Mouse (Mus musculus): ENCODE data around the gene Gm45261. TPM values are rescaled to one million over a fixed set of nuclear protein-coding genes. Genes with fewer than 3 reads are reported as not detected.

Gm45261 gene
- polyA plus RNA-seq (2014; fragmentation: Nextera tagmentation; extraction: Ambion mirVana) = not detected in 2 replicates

DNA sequence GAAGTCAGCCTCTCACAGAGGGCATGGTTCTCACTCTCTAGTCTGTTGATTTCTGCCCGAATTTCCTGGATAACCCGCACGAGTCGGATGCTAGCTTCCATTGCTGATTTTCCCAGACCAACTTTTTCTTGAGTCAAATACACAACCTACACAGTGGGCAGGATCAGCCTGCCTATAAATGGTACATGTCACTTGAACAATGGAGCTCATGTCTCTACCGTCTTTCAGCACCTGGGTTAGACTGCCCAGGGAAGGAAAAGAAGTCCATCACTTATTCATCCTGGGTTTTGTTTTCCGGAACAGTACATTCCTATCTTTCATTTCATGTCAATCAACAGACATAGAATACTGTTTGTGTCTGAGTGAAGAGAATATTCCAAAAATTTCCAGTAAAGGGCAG is at the start of gene Gm45261:
Gm45261 (minus strand) TSS at position 101 of the 400 bp plus-strand sequence.
- ATAC-seq (replicated peaks; ENCODE audit: low FRiP score, low TSS enrichment, low read depth) = no peak
- Histone ChIP-seq H3K9me3 (ENCODE audit: control insufficient read depth, low read length) (no peaks in the 10 kb centered on the region), H3K4me3 (ENCODE audit: low read depth, low read length) (no peak within 1 kb of the TSS), H3K9ac (ENCODE audit: low read length) (no peak within 1 kb of the TSS), H3K4me1 (replicated peaks; ENCODE audit: control insufficient read depth, insufficient read depth, low read length) (no peaks in the 10 kb centered on the region), H3K36me3 (ENCODE audit: control insufficient read depth, insufficient read depth, low read length) (no peaks in the 10 kb centered on the region), H3K4me2 (ENCODE audit: low read length) (no peak within 1 kb of the TSS), H3K27ac (ENCODE audit: low read depth) (no peak within 1 kb of the TSS), H3K27me3 (replicated peaks; ENCODE audit: control insufficient read depth, insufficient read depth, low read length) (no peaks in the 10 kb centered on the region)
- DNase-seq (ENCODE audit: low spot score) = no peak
- 83% methylated on average over 6 of the region's 6 CpGs for WGBS

DNA sequence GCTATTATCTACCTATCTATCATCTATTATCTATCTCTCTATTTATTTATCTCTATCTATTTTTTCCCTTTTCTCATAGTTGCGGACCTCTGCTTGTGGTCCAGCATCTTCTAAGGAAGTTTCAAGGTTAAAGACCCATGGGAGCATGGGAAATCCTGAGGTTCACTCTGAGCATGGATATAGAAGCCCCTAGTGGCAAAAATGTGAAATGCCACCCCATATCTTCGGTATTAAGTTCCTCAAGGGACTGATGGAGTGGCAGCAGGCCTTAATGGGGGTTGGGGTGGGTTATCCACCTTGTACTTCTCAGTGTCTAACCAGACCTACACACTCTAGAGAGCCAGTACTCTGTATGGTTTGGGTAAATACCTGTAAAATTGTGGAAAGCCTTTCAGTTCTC is 43.5 kb upstream of the Gm45261 start:
- no peak overlapping the region for H3K27ac ChIP-seq (ENCODE audit: low read depth)
- no peaks in the 10 kb centered on the region for H3K36me3 ChIP-seq (ENCODE audit: control insufficient read depth, insufficient read depth, low read length)
- no peaks in the 10 kb centered on the region for H3K4me1 ChIP-seq (replicated peaks; ENCODE audit: control insufficient read depth, insufficient read depth, low read length)
- WGBS = 83% methylated on average over 2 of the region's 2 CpGs
- no peak overlapping the region for H3K4me2 ChIP-seq (ENCODE audit: low read length)
- no peak for DNase-seq (ENCODE audit: low spot score)
- H3K9ac ChIP-seq (ENCODE audit: low read length) = no peak overlapping the region
- H3K9me3 ChIP-seq (ENCODE audit: control insufficient read depth, low read length) = no peaks in the 10 kb centered on the region
- H3K27me3 ChIP-seq (replicated peaks; ENCODE audit: control insufficient read depth, insufficient read depth, low read length) = no peaks in the 10 kb centered on the region
- ATAC-seq (replicated peaks; ENCODE audit: low FRiP score, low TSS enrichment, low read depth) = no peak
- no peak overlapping the region for H3K4me3 ChIP-seq (ENCODE audit: low read depth, low read length)

DNA sequence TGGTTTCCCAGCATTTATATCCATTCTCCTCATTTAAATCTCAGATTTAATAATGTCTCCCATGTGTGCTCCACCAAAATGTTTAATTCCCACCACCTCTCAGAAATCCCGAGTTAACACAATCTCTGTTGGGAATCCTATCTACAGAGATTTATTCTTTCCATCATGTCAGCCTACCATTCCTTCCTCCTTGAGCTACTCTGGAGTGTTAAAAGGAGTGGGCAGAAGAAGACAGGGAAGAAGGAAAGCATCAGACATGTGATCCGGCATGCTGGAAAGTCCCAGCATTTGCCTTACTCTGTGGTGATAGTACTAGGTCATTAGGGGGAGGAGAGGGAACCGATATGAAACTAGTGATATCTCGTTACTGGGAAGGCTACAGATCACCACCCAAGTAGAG is 42.8 kb upstream of the Gm45261 start:
- Histone ChIP-seq H3K4me2 (ENCODE audit: low read length) (no peak overlapping the region), H3K9me3 (ENCODE audit: control insufficient read depth, low read length) (no peaks in the 10 kb centered on the region), H3K27ac (ENCODE audit: low read depth) (no peak overlapping the region), H3K27me3 (replicated peaks; ENCODE audit: control insufficient read depth, insufficient read depth, low read length) (no peaks in the 10 kb centered on the region), H3K36me3 (ENCODE audit: control insufficient read depth, insufficient read depth, low read length) (no peaks in the 10 kb centered on the region), H3K4me1 (replicated peaks; ENCODE audit: control insufficient read depth, insufficient read depth, low read length) (no peaks in the 10 kb centered on the region), H3K9ac (ENCODE audit: low read length) (no peak overlapping the region), H3K4me3 (ENCODE audit: low read depth, low read length) (no peak overlapping the region)
- ATAC-seq (replicated peaks; ENCODE audit: low FRiP score, low TSS enrichment, low read depth) (no peak), DNase-seq (ENCODE audit: low spot score) (no peak)
- 93% methylated on average over 4 of the region's 4 CpGs for WGBS

DNA sequence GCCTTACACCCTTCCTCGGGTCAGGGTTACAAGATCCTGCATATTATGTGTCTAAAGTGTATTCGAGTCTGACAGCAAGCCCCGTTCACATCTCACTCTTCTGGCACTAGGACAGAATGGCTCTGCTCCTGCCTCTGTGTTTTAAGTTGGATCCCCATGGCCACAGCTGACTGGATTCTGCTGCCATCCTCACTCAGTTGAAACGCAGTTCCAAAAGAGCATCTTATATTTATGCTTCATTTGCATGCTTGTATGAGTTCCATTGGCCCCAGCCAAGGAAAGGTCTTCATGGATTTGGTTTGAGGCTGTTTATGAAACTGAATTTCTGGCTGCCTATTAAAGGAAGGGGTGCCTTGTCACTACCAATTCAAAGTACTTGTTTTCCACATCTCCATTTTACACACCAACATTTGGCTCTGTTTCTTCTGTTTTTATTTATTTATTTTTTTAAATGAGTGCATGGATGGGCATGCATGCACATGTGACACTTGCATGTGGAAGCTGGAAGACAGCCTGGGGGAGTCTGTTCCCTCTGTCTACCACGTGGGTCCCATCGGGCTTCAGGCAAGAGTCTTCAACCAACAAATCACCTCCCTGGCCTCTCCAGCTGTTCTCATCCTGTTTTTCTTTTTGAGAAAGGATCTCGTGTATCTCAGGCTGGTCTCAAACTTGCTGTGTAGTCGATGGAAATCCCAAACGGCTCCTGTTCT is 41.4 kb upstream of the Gm45261 start:
- no peak overlapping the region for H3K27ac ChIP-seq (ENCODE audit: low read depth)
- H3K4me3 ChIP-seq (ENCODE audit: low read depth, low read length) = no peak overlapping the region
- WGBS = 84% methylated on average over 9 of the region's 9 CpGs
- no peak overlapping the region for H3K4me2 ChIP-seq (ENCODE audit: low read length)
- no peak overlapping the region for H3K9ac ChIP-seq (ENCODE audit: low read length)
- no peak for DNase-seq (ENCODE audit: low spot score)
- ATAC-seq (replicated peaks; ENCODE audit: low FRiP score, low TSS enrichment, low read depth) = no peak
- H3K36me3 ChIP-seq (ENCODE audit: control insufficient read depth, insufficient read depth, low read length) = no peaks in the 10 kb centered on the region
- H3K27me3 ChIP-seq (replicated peaks; ENCODE audit: control insufficient read depth, insufficient read depth, low read length) = no peaks in the 10 kb centered on the region
- H3K4me1 ChIP-seq (replicated peaks; ENCODE audit: control insufficient read depth, insufficient read depth, low read length) = no peaks in the 10 kb centered on the region
- no peaks in the 10 kb centered on the region for H3K9me3 ChIP-seq (ENCODE audit: control insufficient read depth, low read length)

DNA sequence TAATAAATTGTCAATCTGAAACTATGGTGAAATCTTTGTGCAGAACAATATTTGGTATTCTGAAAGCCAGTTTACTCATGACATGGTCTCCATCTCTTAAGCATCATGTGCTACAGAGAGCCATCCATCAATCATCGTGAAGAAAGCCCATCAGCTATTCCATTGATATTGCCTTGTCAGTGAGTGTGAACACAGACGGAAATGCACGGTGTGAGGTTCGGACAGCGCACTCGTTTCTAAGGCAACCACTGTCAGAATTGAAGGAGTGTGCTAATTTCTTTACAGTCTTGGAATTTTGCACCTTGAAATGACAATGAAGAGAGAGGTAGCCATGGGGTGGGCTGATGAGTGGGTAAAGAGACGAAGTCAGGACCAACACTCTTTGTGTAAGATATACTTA is 38.0 kb upstream of the Gm45261 start:
- H3K4me3 ChIP-seq (ENCODE audit: low read depth, low read length) = no peak overlapping the region
- H3K9me3 ChIP-seq (ENCODE audit: control insufficient read depth, low read length) = no peaks in the 10 kb centered on the region
- no peak overlapping the region for H3K27ac ChIP-seq (ENCODE audit: low read depth)
- no peak overlapping the region for H3K4me2 ChIP-seq (ENCODE audit: low read length)
- H3K4me1 ChIP-seq (replicated peaks; ENCODE audit: control insufficient read depth, insufficient read depth, low read length) = no peaks in the 10 kb centered on the region
- WGBS = 83% methylated on average over 7 of the region's 7 CpGs
- no peaks in the 10 kb centered on the region for H3K27me3 ChIP-seq (replicated peaks; ENCODE audit: control insufficient read depth, insufficient read depth, low read length)
- ATAC-seq (replicated peaks; ENCODE audit: low FRiP score, low TSS enrichment, low read depth) = no peak
- no peak overlapping the region for H3K9ac ChIP-seq (ENCODE audit: low read length)
- H3K36me3 ChIP-seq (ENCODE audit: control insufficient read depth, insufficient read depth, low read length) = no peaks in the 10 kb centered on the region
- DNase-seq (ENCODE audit: low spot score) = no peak

DNA sequence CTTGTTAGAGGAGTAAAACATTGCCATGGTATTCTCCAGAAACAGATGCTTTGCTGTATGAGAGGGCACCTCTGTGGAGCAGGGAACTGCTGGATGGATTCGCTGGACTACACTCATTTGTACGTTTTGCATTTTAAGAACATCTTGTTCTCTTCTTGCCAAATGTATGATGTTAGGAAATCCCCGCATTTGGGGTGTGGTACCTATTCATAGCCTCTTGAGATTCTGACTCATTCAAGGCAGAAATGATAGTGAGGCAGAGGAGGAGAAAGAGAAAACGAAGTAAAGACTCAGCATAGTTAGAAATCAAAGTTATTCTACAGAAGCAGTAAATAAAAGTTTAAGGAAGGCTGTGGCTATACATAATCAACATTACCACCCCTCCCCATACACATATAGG is 35.1 kb upstream of the Gm45261 start:
- no peaks in the 10 kb centered on the region for H3K4me1 ChIP-seq (replicated peaks; ENCODE audit: control insufficient read depth, insufficient read depth, low read length)
- no peaks in the 10 kb centered on the region for H3K9me3 ChIP-seq (ENCODE audit: control insufficient read depth, low read length)
- DNase-seq (ENCODE audit: low spot score) (no peak), ATAC-seq (replicated peaks; ENCODE audit: low FRiP score, low TSS enrichment, low read depth) (no peak)
- H3K36me3 ChIP-seq (ENCODE audit: control insufficient read depth, insufficient read depth, low read length) = no peaks in the 10 kb centered on the region
- no peak overlapping the region for H3K4me3 ChIP-seq (ENCODE audit: low read depth, low read length)
- no peak overlapping the region for H3K9ac ChIP-seq (ENCODE audit: low read length)
- no peak overlapping the region for H3K27ac ChIP-seq (ENCODE audit: low read depth)
- WGBS = 89% methylated on average over 4 of the region's 4 CpGs
- H3K4me2 ChIP-seq (ENCODE audit: low read length) = no peak overlapping the region
- no peaks in the 10 kb centered on the region for H3K27me3 ChIP-seq (replicated peaks; ENCODE audit: control insufficient read depth, insufficient read depth, low read length)

DNA sequence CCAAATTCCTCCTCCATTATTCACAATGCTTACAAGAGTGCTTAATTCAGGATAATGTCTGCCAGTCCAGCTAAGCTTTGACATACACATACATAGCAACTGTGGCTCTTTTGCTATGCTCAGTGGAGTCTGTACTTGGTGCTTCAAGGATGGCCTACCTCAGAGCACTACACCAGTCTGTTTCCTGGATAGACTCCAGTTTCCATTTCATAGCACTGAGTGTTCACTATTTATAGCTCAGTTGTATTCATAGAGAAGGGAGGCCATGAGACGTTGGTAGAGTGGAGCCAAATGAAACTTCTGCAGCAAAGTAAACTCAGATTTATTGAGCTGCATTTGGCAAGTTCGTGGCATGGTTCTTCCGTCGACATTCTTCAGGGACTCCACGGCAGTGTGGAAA is 22.2 kb upstream of the Gm45261 start:
- ATAC-seq (replicated peaks; ENCODE audit: low FRiP score, low TSS enrichment, low read depth) = no peak
- H3K27ac ChIP-seq (ENCODE audit: low read depth) = no peak overlapping the region
- H3K9me3 ChIP-seq (ENCODE audit: control insufficient read depth, low read length) = no peaks in the 10 kb centered on the region
- H3K4me1 ChIP-seq (replicated peaks; ENCODE audit: control insufficient read depth, insufficient read depth, low read length) = no peaks in the 10 kb centered on the region
- H3K4me3 ChIP-seq (ENCODE audit: low read depth, low read length) = no peak overlapping the region
- H3K27me3 ChIP-seq (replicated peaks; ENCODE audit: control insufficient read depth, insufficient read depth, low read length) = no peaks in the 10 kb centered on the region
- no peak for DNase-seq (ENCODE audit: low spot score)
- no peak overlapping the region for H3K9ac ChIP-seq (ENCODE audit: low read length)
- 75% methylated on average over 5 of the region's 5 CpGs for whole genome bisulfite sequencing
- H3K4me2 ChIP-seq (ENCODE audit: low read length) = no peak overlapping the region
- no peaks in the 10 kb centered on the region for H3K36me3 ChIP-seq (ENCODE audit: control insufficient read depth, insufficient read depth, low read length)

DNA sequence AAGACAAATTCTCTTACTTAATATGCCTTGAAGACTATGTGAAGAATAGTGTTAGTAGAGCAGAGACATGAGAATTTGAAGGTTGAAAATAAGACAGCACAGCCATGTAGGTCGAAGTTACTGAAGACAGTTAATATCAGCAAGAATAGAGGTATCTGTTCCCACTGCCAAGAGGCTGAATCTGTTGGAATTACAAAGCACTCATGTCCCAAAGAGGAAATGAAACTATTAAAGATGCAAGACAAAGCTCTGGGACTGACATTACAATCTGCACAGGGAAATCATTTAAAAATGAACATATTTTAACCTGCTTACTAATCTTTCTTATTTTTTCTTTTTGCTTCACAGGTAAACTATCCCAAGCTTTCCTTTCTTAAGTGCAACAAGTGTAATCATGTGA is 13.7 kb upstream of the Gm45261 start:
- no peak for ATAC-seq (replicated peaks; ENCODE audit: low FRiP score, low TSS enrichment, low read depth)
- Histone ChIP-seq H3K4me1 (replicated peaks; ENCODE audit: control insufficient read depth, insufficient read depth, low read length) (no peaks in the 10 kb centered on the region), H3K4me2 (ENCODE audit: low read length) (no peak overlapping the region), H3K36me3 (ENCODE audit: control insufficient read depth, insufficient read depth, low read length) (no peaks in the 10 kb centered on the region), H3K27me3 (replicated peaks; ENCODE audit: control insufficient read depth, insufficient read depth, low read length) (no peaks in the 10 kb centered on the region), H3K9me3 (ENCODE audit: control insufficient read depth, low read length) (no peaks in the 10 kb centered on the region), H3K27ac (ENCODE audit: low read depth) (no peak overlapping the region), H3K4me3 (ENCODE audit: low read depth, low read length) (no peak overlapping the region), H3K9ac (ENCODE audit: low read length) (no peak overlapping the region)
- DNase-seq (ENCODE audit: low spot score) = no peak
- WGBS = 69% methylated on average over 1 of the region's 1 CpGs

DNA sequence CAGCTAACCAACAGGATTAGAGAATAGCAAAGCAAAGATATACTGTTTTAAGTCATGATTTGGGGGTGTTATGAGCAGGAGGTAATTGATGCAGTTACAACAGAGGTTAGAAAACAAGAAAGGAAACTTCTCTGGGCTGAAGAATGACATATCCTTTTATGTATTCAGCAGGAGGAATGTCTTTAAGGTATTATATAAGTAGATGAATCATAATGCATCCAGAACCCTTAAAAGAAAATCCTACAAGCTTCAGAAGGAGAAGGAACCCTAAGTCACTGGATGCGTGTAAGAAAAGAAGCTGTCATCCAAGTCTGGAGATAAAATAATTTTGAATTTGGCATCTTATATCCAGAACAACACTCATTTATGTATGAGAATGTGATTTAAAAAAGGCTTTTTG is 11.1 kb upstream of the Gm45261 start:
- no peak for DNase-seq (ENCODE audit: low spot score)
- WGBS = 93% methylated on average over 1 of the region's 1 CpGs

More for the DNA sequence above, 11.1 kb upstream of the Gm45261 start:
- ATAC-seq (replicated peaks; ENCODE audit: low FRiP score, low TSS enrichment, low read depth) = no peak
- H3K27me3 ChIP-seq (replicated peaks; ENCODE audit: control insufficient read depth, insufficient read depth, low read length) = no peaks in the 10 kb centered on the region
- H3K4me1 ChIP-seq (replicated peaks; ENCODE audit: control insufficient read depth, insufficient read depth, low read length) = no peaks in the 10 kb centered on the region
- H3K4me2 ChIP-seq (ENCODE audit: low read length) = no peak overlapping the region
- no peak overlapping the region for H3K27ac ChIP-seq (ENCODE audit: low read depth)
- no peaks in the 10 kb centered on the region for H3K9me3 ChIP-seq (ENCODE audit: control insufficient read depth, low read length)
- H3K4me3 ChIP-seq (ENCODE audit: low read depth, low read length) = no peak overlapping the region
- H3K9ac ChIP-seq (ENCODE audit: low read length) = no peak overlapping the region
- no peaks in the 10 kb centered on the region for H3K36me3 ChIP-seq (ENCODE audit: control insufficient read depth, insufficient read depth, low read length)
